Mouse (Mus musculus) E14TG2a.4 (cell line): ENCODE measurements at regions not wholly inside any gene's neighbourhood (a gene's known extent, or its start where the extent isn't known, plus 50 kb on each side); places are given as distances from the start of the nearest gene placed in this dataset.

Experiments used
- CTCF ChIP-seq: conservative IDR thresholded peaks from 2 replicates; pipeline ENCODE4 v1.5.1; 2014; ENCODE audit warnings: low read length
- POU5F1 ChIP-seq: IDR thresholded peaks from 2 replicates; pipeline ENCODE4 v1.6.1; 2014; ENCODE audit warnings: low read length, borderline replicate concordance

- TF ChIP-seq CTCF (no peak), POU5F1 (no peak)
Observed at GRCm38 (mm10) chr12:15649226-15649625, 167.5 kb downstream of the Trib2 start.
